Mouse (Mus musculus) retina, adult 2 months (tissue): ENCODE measurements around the gene Shroom4.

ENCODE experiments used
- DNase-seq: peaks from one replicate; pipeline ENCODE4 v3.0.0-alpha.2; 2012; ENCODE audit warnings: low read depth, low spot score

The Shroom4 gene

GRCm38 (mm10) chrX:6495456-6495855, 95.8 kb downstream of the Shroom4 start:
- DNase-seq, result no peak

DNA sequence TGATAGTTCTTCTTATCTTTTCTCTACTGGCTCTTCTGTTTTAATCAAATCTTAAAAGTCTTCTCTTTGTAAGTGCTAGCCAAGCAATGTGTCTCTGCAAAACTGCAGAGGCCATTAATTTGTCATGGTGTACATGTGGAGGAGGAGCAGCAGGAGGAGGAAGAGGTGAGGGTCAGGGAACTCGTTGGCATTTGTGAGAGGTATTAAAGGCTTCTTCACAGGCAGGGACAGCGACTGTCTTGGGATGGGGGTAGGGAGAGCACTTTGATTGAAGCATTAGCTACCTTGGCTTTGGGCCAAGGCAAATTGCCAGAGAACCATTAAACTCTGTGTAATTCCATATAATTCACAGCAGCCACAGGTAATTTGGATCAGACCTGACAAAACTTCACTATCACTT, 96.7 kb downstream of the Shroom4 start:
- DNase-seq, result no peak

DNA sequence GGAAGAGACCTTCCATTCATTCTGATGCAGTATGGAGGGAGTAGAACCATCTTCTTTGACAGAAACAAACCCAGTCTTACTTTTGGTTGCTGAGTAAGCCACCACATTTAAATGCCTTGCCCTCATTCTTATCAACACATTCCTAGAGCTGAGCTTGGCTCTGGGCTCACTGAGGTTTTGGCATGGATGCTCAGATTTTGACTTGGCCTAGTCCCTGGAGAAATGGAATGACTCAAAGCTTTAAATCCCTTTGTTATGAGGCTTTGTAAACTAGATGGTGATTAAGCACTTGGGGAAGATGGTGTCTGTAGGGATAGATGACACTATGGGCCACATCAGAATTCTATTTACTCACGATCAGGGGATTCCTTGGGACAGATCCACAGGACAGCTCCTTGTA, 102.2 kb downstream of the Shroom4 start:
- no peak for DNase-seq

GRCm38 (mm10) chrX:6517217-6517616, 117.6 kb downstream of the Shroom4 start:
- no peak for DNase-seq

- DNase-seq, result no peak
Measured at GRCm38 (mm10) chrX:6518421-6518820, 118.8 kb downstream of the Shroom4 start.

DNA sequence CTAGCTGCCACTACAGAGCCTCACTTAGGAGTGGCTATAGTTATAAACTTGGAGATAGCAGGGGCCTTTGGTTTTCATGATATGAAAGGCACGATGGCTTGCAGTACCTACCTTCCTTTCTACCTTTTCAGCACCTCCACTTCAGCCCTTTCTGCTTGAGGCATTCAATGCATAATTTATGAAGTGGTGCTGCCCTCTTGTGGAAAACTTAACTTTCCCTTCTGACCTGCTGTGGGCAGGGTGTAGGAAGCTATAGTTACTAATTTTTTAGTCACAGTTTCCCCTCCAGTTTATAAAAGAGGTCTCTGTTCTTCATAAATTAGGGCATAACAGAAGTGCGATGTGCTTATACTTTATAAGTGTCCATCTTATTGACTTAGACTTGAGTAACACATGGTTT, 123.3 kb downstream of the Shroom4 start:
- DNase-seq, result no peak

GRCm38 (mm10) chrX:6536636-6537035, 137.0 kb downstream of the Shroom4 start:
- no peak for DNase-seq

DNA sequence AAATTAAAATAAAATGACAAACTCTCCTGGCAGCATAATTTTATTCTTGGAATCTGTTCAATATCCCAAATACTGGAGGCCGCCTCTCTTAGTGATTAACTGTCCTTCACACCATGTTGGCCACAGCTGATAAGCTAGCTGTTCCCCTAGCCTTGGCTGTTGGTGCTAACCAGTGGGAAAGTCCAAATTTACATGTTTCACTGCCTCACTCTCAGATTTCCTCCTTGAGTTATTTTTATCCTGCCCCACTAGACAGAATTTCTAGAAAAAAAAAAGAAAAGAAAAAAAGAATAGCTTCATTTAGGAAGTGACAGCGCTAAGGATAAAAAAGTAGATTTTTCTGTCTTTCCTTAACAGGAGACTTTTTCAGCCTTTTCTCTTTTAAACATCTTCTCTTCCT, 138.0 kb downstream of the Shroom4 start:
- no peak for DNase-seq

- no peak for DNase-seq
Measured at GRCm38 (mm10) chrX:6565066-6565465, 165.4 kb downstream of the Shroom4 start.

DNA sequence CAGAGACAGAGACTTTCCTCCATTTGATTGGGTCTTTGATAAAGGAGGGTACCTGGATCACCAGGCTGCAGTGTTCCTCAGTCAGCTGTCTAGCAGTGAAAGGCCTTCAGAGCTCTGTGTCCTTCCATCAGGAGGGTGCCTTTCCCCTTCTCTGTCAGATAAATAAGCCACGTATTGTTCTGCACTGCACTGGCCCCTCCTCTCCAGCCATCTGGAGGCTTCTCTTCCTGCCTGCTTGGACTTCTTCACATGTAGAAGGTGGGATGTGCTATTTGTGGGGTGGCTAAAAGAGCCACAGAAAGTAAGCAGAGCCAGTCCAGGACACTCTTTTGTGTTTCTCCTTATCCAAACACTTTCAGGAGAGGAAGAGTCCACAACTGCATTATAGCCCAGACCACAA, 174.9 kb downstream of the Shroom4 start:
- no peak for DNase-seq

DNA sequence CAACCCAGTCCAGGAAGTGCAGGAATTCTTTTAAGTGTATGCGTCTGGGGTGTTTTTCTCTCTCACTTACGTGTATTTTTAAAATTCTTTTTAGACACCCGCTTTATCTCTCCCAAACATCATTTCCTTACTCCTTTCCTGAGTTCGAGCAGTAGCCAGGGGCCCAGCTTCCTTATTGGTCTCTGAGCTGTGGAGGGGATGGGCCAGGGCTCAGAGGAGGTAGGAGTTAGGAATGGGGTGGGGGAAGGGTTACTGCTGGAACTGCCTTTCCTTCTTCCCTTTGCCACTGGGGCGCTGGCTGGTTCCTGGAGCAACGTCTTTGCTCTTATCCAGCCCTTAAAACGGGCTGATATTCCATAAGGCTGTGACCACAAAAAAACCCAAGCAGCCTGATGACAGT, 177.3 kb downstream of the Shroom4 start:
- no peak for DNase-seq

DNA sequence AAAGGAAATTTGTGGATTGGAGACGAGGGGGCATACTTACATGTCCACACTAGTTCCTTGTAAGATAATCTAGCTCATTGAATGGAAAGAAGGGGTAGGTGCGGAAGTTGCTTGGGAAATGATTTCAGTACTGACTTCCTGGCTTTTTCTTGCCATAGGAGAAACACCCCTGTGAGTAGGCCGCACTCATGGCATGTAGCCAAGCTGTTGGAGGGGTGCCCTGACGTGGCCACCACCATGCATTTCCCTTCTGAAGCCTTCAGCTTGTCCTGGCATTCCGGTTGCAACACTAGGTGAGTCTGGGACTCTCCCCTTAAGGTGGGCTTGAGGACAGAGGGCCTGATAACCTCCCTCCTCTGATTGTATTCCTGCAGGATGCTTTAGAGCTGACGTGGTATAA, 181.0 kb downstream of the Shroom4 start:
- no peak for DNase-seq

- DNase-seq, result no peak
Measured at GRCm38 (mm10) chrX:6581181-6581580, 181.5 kb downstream of the Shroom4 start.

DNA sequence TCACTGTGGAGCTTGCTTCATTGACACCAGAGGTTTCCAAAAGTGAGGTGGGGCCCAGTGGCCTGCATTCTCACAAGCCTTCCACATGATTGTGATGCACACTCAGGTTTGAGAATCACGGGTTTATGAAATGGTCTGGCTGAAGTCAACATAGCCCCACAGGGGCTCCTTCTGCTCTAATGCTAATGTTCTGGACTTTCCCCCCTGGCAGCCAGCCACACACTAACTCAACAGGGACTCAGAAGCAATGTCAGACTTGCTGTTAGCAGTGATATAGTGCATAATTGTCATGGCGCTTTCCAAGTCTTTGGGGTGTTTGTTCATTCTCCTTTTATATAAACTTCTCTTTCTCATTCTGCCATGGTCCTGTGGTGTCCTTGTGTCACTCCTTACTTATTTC, 183.0 kb downstream of the Shroom4 start:
- DNase-seq, result no peak

GRCm38 (mm10) chrX:6594183-6594582, 194.5 kb downstream of the Shroom4 start:
- no peak for DNase-seq

DNA sequence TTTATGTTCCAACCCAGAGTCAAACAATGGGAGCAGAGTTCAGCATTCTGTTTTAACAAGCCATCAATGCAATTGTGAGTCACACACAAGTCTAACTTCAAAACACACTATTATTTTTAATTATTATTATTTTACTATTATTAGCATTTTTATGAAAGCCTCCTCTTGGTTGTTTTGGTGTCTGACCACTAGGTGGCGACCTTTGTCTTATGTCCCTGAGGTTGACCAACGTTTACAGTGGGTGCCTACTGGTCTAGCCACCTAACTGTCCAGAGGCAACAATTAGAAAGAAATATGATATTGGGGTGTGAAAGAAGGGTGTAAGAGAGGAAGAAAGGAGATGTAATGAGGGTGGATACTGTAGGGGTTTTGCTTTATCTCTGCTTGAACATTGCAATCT, 254.4 kb downstream of the Shroom4 start:
- DNase-seq, result peak; percentile 4

GRCm38 (mm10) chrX:6658820-6659324, 259.2 kb downstream of the Shroom4 start:
- DNase-seq, result no peak
